Mouse (Mus musculus): ENCODE data around the gene Kazn. TPM values are rescaled to one million over a fixed set of nuclear protein-coding genes. Genes with fewer than 3 reads are reported as not detected.

Gene Kazn
- polyA plus RNA-seq, 1 experiment = 80.2 TPM

GRCm38 (mm10) chr4:142181646-142182045 lies 57.6 kb downstream of the Kazn start:
- Histone ChIP-seq H3K4me3 (ENCODE audit: low read depth, low read length) (no peak overlapping the region), H3K27me3 (ENCODE audit: control insufficient read depth, insufficient read depth, low read length, poor library complexity, severe bottlenecking) (no peaks in the 10 kb centered on the region), H3K9me3 (replicated peaks; ENCODE audit: control insufficient read depth, insufficient read depth, low read length, poor library complexity, severe bottlenecking) (no peaks in the 10 kb centered on the region), H3K4me1 (ENCODE audit: control insufficient read depth, insufficient read depth, low read length) (peaks cover 12% of the 10 kb centered on the region), H3K36me3 (ENCODE audit: control insufficient read depth, insufficient read depth, low read length, poor library complexity, severe bottlenecking) (peaks cover 2% of the 10 kb centered on the region; the same call in 1 of the 2 replicates), H3K27ac (ENCODE audit: insufficient read depth, low read length) (no peak overlapping the region), H3K9ac (ENCODE audit: low read depth, poor library complexity, severe bottlenecking) (no peak overlapping the region)
- TF ChIP-seq POLR2A (IDR thresholded peaks at IDR 0.05; ENCODE audit: insufficient read depth, low read length) (no peak), EP300 (IDR thresholded peaks at IDR 0.05; ENCODE audit: insufficient read depth, low read depth, low read length) (no peak), CTCF (IDR thresholded peaks at IDR 0.05; ENCODE audit: low read depth, low read length) (no peak)

- peaks cover 12% of the 10 kb centered on the region for H3K4me1 ChIP-seq (ENCODE audit: control insufficient read depth, insufficient read depth, low read length)
- H3K27ac ChIP-seq (ENCODE audit: insufficient read depth, low read length) = 0 out of 2 replicates have a peak overlapping the region, but pooled peaks have one; percentile 4
- no peak overlapping the region for H3K9ac ChIP-seq (ENCODE audit: low read depth, poor library complexity, severe bottlenecking)
- no peaks in the 10 kb centered on the region for H3K9me3 ChIP-seq (replicated peaks; ENCODE audit: control insufficient read depth, insufficient read depth, low read length, poor library complexity, severe bottlenecking)
- H3K4me3 ChIP-seq (ENCODE audit: low read depth, low read length) = no peak overlapping the region
- no peaks in the 10 kb centered on the region for H3K27me3 ChIP-seq (ENCODE audit: control insufficient read depth, insufficient read depth, low read length, poor library complexity, severe bottlenecking)
- peaks cover 2% of the 10 kb centered on the region; the same call in 1 of the 2 replicates for H3K36me3 ChIP-seq (ENCODE audit: control insufficient read depth, insufficient read depth, low read length, poor library complexity, severe bottlenecking)
- no peak for TF ChIP-seq EP300 (IDR thresholded peaks at IDR 0.05; ENCODE audit: insufficient read depth, low read depth, low read length)
- TF ChIP-seq CTCF (IDR thresholded peaks at IDR 0.05; ENCODE audit: low read depth, low read length) = no peak
- TF ChIP-seq POLR2A (IDR thresholded peaks at IDR 0.05; ENCODE audit: insufficient read depth, low read length) = no peak
These were observed 58.3 kb downstream of the Kazn start for GRCm38 (mm10) chr4:142180874-142181273.

GRCm38 (mm10) chr4:142180289-142180688 lies 58.9 kb downstream of the Kazn start:
- Histone ChIP-seq H3K4me3 (ENCODE audit: low read depth, low read length) (no peak overlapping the region), H3K36me3 (ENCODE audit: control insufficient read depth, insufficient read depth, low read length, poor library complexity, severe bottlenecking) (peaks cover 2% of the 10 kb centered on the region; the same call in 1 of the 2 replicates), H3K27ac (ENCODE audit: insufficient read depth, low read length) (peak overlapping the region; percentile 4; the same call in 1 of the 2 replicates), H3K9me3 (replicated peaks; ENCODE audit: control insufficient read depth, insufficient read depth, low read length, poor library complexity, severe bottlenecking) (no peaks in the 10 kb centered on the region), H3K9ac (ENCODE audit: low read depth, poor library complexity, severe bottlenecking) (no peak overlapping the region), H3K4me1 (ENCODE audit: control insufficient read depth, insufficient read depth, low read length) (peaks cover 11% of the 10 kb centered on the region), H3K27me3 (ENCODE audit: control insufficient read depth, insufficient read depth, low read length, poor library complexity, severe bottlenecking) (no peaks in the 10 kb centered on the region)
- TF ChIP-seq CTCF (IDR thresholded peaks at IDR 0.05; ENCODE audit: low read depth, low read length) (no peak), POLR2A (IDR thresholded peaks at IDR 0.05; ENCODE audit: insufficient read depth, low read length) (no peak), EP300 (IDR thresholded peaks at IDR 0.05; ENCODE audit: insufficient read depth, low read depth, low read length) (no peak)

- Histone ChIP-seq H3K4me1 (ENCODE audit: control insufficient read depth, insufficient read depth, low read length) (peaks cover 13% of the 10 kb centered on the region), H3K36me3 (ENCODE audit: control insufficient read depth, insufficient read depth, low read length, poor library complexity, severe bottlenecking) (no peaks in the 10 kb centered on the region), H3K4me3 (ENCODE audit: low read depth, low read length) (no peak overlapping the region), H3K27ac (ENCODE audit: insufficient read depth, low read length) (0 out of 2 replicates have a peak overlapping the region, but pooled peaks have one; percentile 4), H3K27me3 (ENCODE audit: control insufficient read depth, insufficient read depth, low read length, poor library complexity, severe bottlenecking) (no peaks in the 10 kb centered on the region), H3K9ac (ENCODE audit: low read depth, poor library complexity, severe bottlenecking) (no peak overlapping the region), H3K9me3 (replicated peaks; ENCODE audit: control insufficient read depth, insufficient read depth, low read length, poor library complexity, severe bottlenecking) (no peaks in the 10 kb centered on the region)
- TF ChIP-seq CTCF (IDR thresholded peaks at IDR 0.05; ENCODE audit: low read depth, low read length) (no peak), EP300 (IDR thresholded peaks at IDR 0.05; ENCODE audit: insufficient read depth, low read depth, low read length) (0 out of 2 replicates have a peak, but pooled peaks have one; percentile 4)
These were observed 59.7 kb downstream of the Kazn start for GRCm38 (mm10) chr4:142179531-142179930.

- Histone ChIP-seq H3K27me3 (ENCODE audit: control insufficient read depth, insufficient read depth, low read length, poor library complexity, severe bottlenecking) (no peaks in the 10 kb centered on the region), H3K9ac (ENCODE audit: low read depth, poor library complexity, severe bottlenecking) (no peak overlapping the region), H3K4me1 (ENCODE audit: control insufficient read depth, insufficient read depth, low read length) (peaks cover 30% of the 10 kb centered on the region), H3K9me3 (replicated peaks; ENCODE audit: control insufficient read depth, insufficient read depth, low read length, poor library complexity, severe bottlenecking) (no peaks in the 10 kb centered on the region), H3K36me3 (ENCODE audit: control insufficient read depth, insufficient read depth, low read length, poor library complexity, severe bottlenecking) (no peaks in the 10 kb centered on the region), H3K27ac (ENCODE audit: insufficient read depth, low read length) (no peak overlapping the region), H3K4me3 (ENCODE audit: low read depth, low read length) (no peak overlapping the region)
- TF ChIP-seq POLR2A (IDR thresholded peaks at IDR 0.05; ENCODE audit: insufficient read depth, low read length) = no peak
- TF ChIP-seq CTCF (IDR thresholded peaks at IDR 0.05; ENCODE audit: low read depth, low read length) = no peak
- no peak for TF ChIP-seq EP300 (IDR thresholded peaks at IDR 0.05; ENCODE audit: insufficient read depth, low read depth, low read length)
These were observed 62.5 kb downstream of the Kazn start for GRCm38 (mm10) chr4:142176732-142177131.

GRCm38 (mm10) chr4:142173981-142174485 lies 65.2 kb downstream of the Kazn start:
- Histone ChIP-seq H3K4me3 (ENCODE audit: low read depth, low read length) (no peak overlapping the region), H3K9ac (ENCODE audit: low read depth, poor library complexity, severe bottlenecking) (no peak overlapping the region), H3K27ac (ENCODE audit: insufficient read depth, low read length) (peak overlapping the region; percentile 82), H3K36me3 (ENCODE audit: control insufficient read depth, insufficient read depth, low read length, poor library complexity, severe bottlenecking) (no peaks in the 10 kb centered on the region), H3K27me3 (ENCODE audit: control insufficient read depth, insufficient read depth, low read length, poor library complexity, severe bottlenecking) (no peaks in the 10 kb centered on the region), H3K4me1 (ENCODE audit: control insufficient read depth, insufficient read depth, low read length) (peaks cover 27% of the 10 kb centered on the region), H3K9me3 (replicated peaks; ENCODE audit: control insufficient read depth, insufficient read depth, low read length, poor library complexity, severe bottlenecking) (no peaks in the 10 kb centered on the region)
- TF ChIP-seq CTCF (IDR thresholded peaks at IDR 0.05; ENCODE audit: low read depth, low read length) (no peak), EP300 (IDR thresholded peaks at IDR 0.05; ENCODE audit: insufficient read depth, low read depth, low read length) (no peak), POLR2A (IDR thresholded peaks at IDR 0.05; ENCODE audit: insufficient read depth, low read length) (no peak)

All from ES-Bruce4 (cell line).